Mouse (Mus musculus): ENCODE data around the gene Zfp143.

Zfp143 gene

DNA sequence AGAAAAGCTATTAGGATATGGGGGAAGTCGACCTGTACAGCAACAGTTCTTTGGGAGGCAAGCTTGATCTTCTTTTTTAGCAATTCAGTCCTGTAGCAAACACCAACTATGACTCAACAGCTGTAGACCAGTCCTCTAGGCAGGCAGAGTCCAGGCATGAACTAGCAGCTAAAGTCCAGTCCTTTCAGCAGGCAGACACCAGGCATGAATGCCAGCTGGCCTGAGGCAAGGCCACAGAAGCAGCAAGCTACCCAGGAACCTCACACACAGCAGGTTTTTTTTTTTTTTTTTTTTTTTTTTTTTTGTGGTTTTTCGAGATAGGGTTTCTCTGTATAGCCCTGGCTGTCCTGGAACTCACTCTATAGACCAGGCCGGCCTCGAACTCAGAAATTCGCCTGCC is 73.0 kb downstream of the Zfp143 start:
- DNase-seq (ENCODE audit: low spot score in 2 of 2), result no peak

DNA sequence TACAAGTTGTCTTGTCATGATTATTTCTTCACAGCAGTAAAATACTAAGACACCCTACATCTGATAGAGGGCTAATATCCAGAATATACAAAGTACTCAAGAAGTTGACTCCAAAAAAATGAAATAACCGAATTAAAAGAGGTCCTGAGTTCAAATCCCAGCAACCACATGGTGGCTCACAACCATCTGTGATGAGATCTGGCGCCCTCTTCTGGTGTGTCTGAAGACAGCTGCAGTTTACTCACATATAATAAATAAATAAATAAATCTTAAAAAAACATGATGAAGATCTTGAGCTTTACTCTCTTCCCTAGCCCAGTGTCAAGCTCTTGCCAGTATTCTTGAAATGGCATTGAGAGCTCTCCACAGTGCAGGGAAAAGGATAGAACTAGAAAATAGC is 77.5 kb downstream of the Zfp143 start:
- DNase-seq (ENCODE audit: low spot score in 2 of 2), result no peak

DNA sequence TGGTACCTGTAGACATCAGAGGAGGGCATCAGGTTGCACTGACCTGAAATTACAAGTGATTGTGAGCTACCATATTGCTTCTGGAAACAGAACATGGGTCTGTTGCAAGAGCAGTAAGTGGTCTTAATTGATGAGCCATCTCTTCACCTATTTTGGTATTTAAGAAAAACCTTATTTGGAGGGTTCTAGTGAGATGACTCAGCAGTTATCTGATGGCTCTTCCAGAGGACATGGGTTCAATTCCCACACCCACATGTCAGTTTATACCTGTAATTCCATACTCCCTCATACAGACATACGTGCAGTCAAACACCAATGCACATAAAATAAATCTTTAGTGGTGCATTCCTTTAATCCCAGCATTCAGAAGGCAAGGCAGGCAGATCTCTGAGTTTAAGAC is 82.8 kb downstream of the Zfp143 start:
- no peak for DNase-seq (ENCODE audit: low spot score in 2 of 2)

Data from urinary bladder, adult 18-20 months (tissue).